Mouse (Mus musculus) gastrocnemius, postnatal 10 days (tissue): ENCODE data around the gene Ifih1. TPM values are rescaled to one million over a fixed set of nuclear protein-coding genes. Genes with fewer than 3 reads are reported as not detected.

Experiments
- DNase-seq: peaks from one replicate; pipeline ENCODE4 v3.0.0; 2021; ENCODE audit warnings: mixed read lengths
- long read RNA-seq, 2 experiments: library from polyadenylated mRNA; stranded (forward); transcript quantifications; one replicate each; pipeline ENCODE4 v2.0.0; 2021
- total RNA-seq, 2 experiments: library from RNA; stranded (reverse); gene quantifications; 2 replicates each; pipeline ENCODE4 v1.2.3; 2021

Gene Ifih1
- 1 to 10 TPM; 1.8 to 2.4 TPM for total RNA-seq
- long read RNA-seq, experiment 1, full-length matches to known transcripts: 1 of 1 reads
- long read RNA-seq, experiment 1, partial matches to known transcripts: 0 of 1 reads
- long read RNA-seq, experiment 1, other reads (novel, unspliced or antisense): 0 of 1 reads
- long read RNA-seq, experiment 2, full-length matches to known transcripts: 2 of 2 reads
- long read RNA-seq, experiment 2, partial matches to known transcripts: 0 of 2 reads
- long read RNA-seq, experiment 2, other reads (novel, unspliced or antisense): 0 of 2 reads

DNA sequence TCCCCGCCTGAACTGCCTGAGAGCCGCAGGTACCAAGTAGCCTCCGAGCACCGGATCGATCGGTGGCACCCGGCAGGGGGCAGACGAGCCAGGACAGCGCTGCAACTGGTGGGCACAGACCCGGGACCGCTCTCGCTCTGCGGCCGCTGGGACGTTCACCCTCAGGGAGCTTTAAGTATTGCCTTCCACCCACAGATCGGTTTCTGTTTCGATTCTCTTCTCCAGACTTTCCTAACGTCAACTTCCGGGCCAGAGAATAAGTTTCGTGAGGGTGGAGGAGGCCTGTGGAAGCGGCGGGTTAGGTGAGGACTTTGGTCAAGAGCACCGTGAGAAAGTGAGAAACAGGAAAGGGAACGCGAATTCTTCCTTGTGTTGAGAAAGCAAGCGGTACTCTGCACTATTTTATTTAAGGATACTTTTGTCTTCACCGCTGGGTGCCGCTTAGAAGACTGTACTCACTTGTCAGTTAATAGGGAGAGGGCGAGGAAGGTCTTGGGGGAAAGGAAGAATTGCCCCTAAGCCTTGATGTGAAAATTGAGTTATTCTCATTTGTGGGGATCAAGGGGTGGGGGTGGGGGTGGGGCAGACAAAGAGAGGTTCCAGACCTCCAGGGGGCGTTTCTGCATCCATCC is at the start of gene Ifih1:
TSS of gene Ifih1 (minus strand) at position 242 of the 632 bp plus-strand sequence.
- DNase-seq: peak; percentile 48

DNA sequence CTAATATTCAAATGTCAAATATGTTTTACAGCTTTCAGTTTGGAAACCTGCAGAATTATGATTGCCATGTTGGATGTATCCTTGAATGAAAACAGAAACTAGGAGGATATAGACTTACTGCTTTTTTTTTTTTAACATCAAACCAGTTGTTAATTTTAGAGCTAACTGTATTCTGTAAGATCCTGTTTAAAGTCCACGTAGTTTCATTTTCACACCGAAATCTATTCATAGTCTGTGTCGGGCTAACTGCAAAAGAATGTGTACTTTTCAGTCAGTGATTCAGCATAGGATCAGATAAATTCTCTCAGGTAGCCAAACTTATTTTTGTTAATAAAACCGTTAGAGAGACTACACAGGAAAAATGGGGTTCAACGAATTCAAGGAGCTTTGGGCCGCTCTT is 39.9 kb upstream of the Ifih1 start:
- no peak for DNase-seq

DNA sequence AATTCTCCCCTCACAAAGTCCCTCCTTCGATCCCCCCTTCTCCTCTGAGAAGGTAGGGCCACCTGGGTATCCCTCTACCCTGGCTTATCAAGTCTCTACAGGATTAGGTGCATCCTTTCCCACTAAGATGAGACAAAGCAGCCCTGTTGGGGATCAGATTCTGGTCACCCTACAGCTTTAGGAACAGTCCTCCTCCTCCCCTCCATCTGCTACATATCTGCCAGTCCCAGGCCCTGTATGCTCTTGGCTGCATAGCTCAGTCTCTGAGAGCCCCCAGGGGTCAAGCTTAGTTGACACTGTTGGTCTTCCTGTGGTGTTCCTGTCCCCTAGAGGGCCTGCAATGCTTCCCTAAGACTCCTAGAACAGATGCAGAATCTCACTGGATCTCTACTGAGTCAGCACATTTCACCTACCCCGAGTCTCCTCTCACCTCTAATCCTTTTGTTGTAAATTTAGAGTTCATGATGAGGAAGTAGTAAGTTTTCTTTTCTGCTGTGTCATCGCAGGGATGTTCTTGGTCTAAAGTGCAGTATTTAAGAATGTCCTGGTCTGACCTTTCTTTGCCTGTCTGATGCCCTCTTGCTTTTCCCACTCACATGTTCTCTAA is 39.0 kb upstream of the Ifih1 start:
- DNase-seq: no peak

DNA sequence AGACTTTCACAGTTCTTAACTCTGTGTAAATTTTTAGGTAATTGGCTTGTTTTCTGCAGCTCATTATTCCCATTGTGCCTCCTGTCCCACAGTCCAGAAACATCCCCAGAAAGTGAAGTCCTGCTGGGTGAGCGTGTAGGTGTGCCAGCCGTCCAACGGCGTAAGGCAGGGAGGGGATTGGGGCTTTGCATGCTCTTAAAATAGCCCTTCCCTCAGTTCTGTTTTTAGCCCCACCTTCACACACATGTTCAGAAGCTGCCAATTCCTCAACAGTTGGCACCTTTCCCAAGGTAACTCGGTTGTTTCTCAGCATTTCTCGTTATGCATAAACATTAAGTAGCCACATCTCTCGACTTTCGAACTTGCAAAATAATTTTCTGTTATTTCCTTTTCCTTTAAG is 35.6 kb upstream of the Ifih1 start:
- DNase-seq: no peak

DNA sequence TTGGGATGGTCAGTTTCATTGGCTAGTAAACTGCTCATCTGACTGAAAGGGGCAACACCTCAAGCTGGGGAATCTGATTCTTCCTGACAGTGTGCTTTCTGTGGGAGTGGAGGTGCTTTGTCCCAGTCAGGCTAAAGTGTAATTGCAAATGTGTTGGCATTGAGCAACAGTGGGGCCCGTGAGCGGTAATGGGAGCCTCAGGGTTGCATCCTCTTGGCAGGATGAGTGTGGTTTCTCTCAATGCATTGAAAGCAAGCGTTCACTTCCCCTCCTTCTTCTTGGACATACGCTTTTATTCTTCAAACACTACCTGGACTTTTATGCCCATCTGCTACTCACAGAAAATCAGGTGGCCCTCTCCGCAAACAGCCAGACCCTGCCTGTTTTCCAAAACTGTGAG is 26.7 kb upstream of the Ifih1 start:
- DNase-seq: no peak

DNA sequence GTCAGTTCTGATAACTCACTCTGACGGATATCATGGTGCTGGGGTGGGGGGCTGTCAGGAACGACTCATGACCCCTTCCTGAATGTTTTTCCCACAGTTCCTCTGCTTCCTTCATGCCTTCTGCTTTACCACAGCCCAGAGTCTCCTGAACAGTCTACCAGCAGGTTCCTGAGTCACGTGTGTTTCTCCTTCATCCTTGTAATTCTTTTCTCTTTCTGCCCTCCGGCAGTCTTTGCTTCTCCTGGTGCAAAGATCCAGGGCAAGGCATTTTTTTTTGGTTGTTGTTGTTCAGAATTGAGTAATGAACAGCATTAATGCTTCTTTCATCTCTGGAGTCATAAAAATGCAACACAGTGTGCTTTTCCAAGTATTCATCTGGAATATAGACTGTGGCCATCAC is 24.7 kb upstream of the Ifih1 start:
- DNase-seq: no peak

DNA sequence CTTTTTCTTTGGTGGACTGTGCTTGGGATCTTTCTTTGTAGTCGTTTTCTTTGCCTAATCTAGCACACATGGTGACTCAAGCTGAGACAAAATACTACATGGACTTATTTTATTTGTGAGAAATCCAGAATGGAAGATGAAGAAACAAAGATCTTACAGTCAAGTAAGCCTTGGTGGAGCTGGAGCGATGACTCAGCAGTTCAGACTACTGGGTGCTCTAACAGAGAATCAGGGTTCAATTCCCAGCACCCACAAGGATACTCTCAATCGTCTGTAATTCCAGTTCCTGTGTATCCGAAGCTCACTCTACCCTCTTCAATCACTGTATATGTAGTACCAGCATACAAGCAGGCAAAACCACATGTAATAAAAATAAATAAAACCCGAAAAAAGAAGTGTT is 24.2 kb upstream of the Ifih1 start:
- no peak for DNase-seq

DNA sequence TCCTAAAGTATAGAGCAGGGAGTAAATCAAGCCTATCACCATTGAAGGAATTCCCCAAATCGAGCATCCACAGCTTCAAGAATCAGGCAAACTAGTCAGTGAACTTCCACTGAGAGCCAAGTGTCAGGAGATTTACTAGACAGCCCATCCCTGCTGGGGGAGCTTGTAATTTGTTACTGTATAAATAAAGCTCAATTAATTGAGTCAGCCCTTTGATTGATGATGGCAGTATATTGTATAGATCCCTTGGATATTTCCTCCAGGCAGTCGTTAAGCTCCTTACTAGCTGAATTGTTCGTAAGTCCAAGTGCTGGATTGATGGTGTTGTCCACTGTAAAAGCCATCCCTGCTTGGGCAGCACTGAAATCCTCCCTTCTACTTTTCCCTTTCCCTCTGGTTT is 23.8 kb upstream of the Ifih1 start:
- no peak for DNase-seq

DNA sequence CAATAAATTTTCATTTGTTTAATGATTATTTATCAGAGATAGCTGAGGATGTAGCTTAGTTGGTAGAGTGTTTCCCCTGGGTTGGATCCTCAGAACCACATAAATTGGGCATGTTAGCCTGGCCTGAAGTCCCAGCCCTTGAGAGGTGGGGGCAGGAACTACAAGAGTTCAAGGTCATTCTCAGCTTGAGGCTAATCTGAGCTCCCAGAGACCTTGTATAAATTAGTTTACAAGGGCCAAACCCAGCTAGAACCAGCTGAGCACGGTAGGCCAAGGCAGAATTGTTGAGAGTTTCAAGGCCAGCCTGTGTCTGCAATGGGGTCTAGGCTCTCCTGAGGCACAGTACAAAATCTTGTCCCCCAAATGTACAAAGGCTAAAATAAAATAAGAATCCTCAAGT is 19.5 kb upstream of the Ifih1 start:
- no peak for DNase-seq

DNA sequence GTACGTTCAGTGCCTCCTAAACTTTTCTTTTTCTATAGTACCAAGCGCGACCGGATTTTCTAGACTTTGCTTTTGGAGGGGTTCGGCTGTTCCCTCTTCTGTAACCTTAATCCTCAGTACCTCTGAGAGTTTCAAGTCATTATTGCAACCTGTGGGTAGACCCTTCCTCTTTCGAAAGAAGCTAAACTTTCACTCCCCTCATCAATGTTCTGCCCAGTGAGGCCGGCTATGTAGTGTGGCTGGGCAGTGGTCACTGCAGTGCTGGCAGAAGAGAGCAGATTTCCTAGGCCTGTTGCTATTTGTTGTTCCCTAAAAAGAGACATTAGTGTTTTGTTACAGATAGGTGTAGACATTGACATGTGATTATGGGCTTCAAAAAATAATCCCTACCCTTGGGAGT is 18.8 kb upstream of the Ifih1 start:
- DNase-seq: no peak

DNA sequence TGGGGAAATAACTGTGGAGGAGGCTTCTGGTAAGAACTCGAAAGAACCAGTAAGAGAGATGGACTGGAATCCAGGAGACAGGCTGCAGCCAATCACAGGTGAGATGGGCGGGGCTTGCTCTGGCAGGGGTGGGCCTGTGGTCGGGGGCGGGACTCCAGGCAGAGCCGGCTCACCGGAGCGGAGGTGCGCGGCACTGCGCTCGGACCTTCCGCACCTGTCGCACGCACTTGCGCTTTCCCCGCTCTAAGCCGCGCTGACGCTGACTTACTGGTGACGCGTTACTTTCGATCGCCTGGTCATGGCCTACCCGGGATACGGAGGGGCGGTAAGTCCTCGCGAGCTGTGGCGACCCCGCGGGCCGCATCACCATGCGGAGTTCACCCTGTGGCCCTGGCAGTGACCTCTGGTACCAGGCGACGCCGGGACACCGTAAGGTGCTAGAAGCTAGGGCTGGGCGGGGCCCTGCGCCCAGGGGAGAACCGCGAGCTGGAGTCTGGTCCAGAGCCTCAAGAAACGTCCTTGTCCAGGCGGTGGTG is 18.1 kb upstream of the Ifih1 start, which contains the start of gene Gca:
TSS of gene Gca (plus strand) at position 151 of the 536 bp plus-strand sequence.
- DNase-seq: peak; percentile 76

DNA sequence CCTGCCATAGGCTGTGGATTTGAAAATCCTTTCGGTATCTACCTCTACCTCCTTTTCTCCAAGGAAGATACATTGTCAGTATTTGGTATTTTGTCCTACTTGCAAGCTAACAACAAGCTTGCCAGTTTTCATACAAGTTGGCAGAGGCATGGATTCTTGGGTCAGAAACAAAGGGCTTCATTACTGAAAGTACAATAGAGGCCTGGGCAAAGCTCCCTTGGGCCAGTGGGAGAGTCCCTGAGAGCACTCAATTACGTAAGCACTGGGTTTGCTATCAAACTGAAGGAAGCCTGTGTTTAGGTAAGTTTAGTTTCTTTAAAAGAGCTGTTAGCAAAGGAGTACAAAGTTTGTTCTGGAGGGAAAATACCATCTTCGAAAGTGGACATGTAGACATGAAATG is 16.5 kb upstream of the Ifih1 start:
- no peak for DNase-seq

DNA sequence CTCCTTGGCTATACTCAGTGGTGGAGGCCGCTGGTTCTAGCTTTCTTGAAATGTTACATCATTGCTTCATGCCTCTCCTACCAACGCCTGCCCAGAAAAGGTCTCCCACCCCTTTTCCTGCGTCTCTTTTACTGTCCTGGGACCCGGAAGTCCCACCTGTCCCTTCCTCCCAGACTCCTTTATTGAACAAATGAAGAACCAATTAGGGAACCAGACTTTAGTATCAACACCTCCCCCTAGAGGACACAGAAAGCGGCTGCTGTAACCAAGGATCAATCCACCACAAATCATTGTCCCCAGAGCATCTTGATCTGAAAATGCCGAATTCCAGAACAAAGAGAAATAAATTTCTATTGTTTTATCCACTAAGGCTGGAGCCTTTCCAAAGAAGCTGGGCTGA is 14.5 kb upstream of the Ifih1 start:
- no peak for DNase-seq

DNA sequence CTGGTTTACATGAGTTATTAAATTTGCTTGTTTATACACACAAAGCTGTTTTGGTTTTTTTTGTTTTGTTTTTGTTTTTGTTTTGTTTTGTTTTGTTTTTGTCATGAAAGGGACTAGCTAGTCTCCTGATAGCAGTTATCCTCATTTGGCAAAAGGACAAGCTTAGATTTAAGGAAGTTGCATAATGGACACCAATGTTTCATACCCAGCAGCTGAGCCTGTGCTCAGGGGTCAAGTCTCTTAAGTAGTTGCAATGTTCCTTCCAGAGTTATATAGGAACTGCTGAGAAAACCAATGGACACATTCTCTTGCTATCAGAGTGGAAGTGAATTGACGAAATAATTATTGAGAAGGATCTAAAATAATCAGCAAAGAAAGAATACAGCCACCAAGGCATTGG is 10.0 kb upstream of the Ifih1 start:
- no peak for DNase-seq

DNA sequence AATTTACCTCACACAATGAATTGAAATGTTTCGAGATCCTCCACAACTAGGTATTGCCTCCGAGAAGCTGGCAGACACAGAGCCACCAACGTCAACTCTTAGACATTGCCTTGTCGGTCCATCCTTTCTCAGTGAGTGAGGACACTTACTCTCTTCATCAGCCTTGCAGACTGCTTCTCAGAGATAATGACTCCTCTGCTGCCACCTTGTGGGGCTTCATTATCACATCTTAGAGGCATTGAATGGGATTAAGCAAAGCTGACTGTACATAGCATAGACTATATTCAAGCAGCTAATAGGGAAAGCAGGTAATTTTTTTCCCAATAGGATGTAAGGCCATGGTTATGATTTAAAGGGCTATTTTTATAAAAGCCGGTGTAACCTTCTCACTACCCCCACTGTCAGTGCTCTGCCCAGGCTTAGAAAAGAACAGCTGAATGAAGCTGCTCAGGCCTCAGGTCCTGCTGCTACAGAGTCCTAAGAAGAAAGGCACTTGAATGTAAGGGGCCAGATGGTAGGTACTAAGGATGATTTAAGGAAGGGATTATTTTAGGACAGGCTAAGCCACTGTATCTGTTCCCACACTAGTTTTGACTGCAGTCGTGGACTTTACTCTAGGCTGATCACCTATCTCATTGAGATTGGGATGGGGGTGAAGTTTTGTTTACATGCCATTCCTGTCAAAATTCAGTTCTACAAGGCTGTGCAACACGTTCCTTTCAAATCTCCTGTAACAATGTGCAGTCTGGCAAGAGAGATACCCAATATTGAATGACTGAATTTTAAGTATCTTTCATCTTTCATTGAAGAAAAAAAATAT is 8.7 kb upstream of the Ifih1 start:
- peak; percentile 35 for DNase-seq

DNA sequence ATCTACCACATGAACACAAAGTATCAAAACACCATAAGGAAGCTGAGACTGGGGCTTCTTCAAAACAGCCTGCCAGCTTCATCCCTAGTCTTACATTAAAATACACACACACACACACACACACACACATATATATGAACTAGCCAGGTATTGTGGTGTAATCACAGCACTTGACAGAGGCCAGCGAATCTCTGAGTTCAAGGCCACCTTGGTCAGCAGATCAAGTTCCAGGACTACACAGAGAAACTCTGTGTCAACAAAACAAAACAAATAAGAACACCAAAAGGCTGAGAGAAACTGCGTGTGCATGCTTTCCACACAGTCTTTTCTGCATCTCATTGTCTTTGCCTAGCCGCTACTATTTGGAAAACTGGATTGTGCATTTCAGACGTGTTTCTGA is 6.4 kb upstream of the Ifih1 start:
- no peak for DNase-seq

DNA sequence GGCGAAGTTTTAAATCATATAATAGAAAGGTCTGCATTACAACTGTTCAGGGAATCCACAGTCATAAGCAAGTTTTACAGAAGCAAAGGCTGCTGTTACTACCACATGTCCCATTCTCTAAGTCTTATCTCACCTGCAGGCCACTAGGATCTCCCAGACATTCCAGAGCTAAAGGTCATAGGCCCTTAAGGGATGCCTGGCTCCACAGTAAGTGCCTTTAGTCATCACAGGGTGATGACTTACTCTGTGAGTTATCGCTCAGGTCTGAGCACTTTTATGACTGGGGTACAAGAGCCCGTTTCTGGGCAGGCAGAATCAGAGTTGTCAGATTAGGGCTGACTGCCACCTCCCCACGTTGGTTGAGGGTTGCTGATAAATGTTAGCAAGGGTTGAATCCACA is 5.8 kb upstream of the Ifih1 start:
- no peak for DNase-seq

DNA sequence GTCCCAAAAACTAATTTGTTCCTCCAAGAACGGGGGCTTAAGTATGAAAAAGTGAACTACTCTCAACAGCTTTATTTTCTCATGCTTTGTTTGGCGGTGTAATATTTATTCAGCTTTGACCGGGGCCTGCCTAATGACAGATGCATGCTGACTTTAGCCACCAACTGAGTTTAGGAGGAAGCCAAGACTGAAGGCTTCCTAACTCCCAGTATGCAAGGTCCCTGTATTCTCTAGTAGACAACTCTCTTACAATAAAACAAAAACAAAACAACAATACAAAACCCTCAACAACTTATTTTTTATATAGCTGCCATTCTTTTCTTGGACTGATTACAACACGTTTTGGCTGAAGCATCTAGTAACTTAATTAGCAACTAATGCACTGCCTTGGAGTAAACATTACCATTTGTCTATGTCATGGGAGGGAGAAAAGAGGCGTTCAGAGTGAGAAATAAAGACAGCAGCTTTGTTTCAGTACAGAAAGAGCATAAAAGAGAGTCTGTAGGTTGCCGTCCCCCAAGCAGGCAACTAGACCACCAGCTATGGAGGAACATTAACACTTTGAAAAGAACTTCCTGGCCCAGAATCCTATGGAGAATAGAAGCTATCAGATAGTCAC is 725 bp upstream of the Ifih1 start:
- no peak for DNase-seq

DNA sequence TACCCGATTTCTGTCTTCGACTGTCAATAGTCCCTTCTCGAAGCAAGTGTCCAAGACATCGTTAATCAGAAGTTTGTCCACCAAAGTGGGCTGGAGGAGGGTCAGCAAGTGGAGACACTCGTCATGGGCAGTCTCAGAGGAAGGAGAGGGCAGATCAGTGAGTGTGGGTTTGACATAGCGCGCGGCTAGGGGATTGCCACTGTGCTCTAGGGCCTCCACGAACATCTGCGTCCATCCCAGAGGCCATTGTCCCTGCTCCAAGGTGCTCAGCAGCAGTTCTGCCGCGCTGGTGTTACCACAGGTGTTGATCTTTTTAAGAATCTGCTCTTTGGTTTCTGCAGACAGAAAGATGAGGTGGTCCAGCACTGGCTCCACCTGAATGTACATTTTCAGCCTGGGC is 580 bp downstream of the Ifih1 start:
- peak; percentile 9 for DNase-seq

DNA sequence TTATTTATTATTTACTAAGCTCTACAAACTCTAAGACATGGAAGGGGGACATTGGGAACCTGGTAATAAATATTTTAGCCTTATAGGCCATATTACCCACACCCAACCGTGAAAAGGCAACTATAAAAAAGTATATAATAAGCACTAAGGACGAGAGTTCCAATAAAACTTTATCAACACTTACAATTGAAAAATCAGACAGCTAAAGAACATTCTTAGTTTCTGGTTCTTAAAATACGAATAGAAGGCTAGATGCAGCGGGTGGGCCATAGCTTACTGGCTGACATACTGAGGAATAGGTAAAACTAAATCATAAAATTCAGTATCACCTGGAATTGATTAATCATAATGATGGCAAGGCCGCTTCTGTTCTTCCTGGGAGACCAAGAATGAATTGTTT is 1.2 kb downstream of the Ifih1 start:
- no peak for DNase-seq

DNA sequence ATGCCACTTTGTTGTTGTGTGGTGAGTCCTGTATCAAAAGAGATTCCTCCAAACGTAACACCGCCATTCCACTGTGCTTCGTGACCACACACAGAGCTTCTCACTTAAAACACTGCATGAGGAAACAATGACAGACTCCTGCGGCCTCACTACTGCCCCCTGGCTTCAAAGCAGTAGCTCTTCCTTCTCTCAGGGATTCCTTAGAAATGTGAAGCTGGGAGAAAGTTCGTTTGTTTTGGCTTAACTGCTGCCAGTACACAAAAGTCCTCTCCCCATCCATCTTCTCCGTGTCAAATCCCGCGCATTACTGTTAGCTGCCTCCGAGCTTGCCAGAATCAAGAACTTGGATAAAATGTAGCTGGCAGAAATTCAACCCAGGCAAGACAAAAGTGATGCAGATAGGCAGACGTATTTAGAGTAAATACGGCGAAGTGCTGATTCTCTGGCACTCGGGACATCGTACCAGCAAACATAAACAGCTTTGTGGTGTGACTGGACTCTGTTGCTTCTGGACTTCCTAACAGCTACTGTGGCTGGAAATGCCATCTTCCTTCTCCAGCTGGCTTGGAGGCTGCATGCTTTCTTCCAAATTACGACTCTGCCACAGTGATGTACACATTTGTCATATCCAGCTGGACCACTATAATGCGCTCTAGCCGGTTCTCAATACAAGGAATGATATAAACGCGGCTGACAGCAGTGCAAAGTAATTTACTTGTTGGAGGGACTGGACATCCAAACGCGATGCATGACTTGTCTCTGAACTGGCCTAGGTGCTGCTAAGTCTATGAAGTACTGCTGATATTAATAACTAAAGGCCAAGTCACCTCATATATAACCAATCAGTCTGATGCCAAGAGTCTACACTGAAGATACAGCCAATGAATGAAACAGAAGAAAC is 2.4 kb downstream of the Ifih1 start:
- peak; percentile 39 for DNase-seq
